Mouse (Mus musculus) heart, adult 2 months (tissue): Measurements from ENCODE around the gene Dnase2b.

Experiments used
- CTCF ChIP-seq: fragments of 200-600 bp; IDR thresholded peaks from 2 replicates; pipeline ENCODE4 v1.8.1; 2022; ENCODE audit warnings: antibody characterized with exemption, mild to moderate bottlenecking, moderate library complexity
- EP300 ChIP-seq: fragments of 200-500 bp; IDR thresholded peaks from 2 replicates; pipeline ENCODE4 v1.6.1; 2011; ENCODE audit warnings: low read depth, low read length, control low read depth; ENCODE audit not compliant: insufficient read depth
- POLR2A ChIP-seq: fragments of 200-500 bp; IDR thresholded peaks from 2 replicates; pipeline ENCODE4 v1.6.1; 2011; ENCODE audit warnings: mild to moderate bottlenecking, low read depth, low read length, control low read depth; ENCODE audit not compliant: insufficient read depth

- TF ChIP-seq CTCF (no peak), POLR2A (no peak), EP300 (no peak)
Measured at GRCm38 (mm10) chr3:146571341-146571740, 44.1 kb downstream of the Dnase2b start.
